Mouse (Mus musculus): ENCODE results near the gene Hsp90ab1. TPM values are rescaled to one million over a fixed set of nuclear protein-coding genes. Genes with fewer than 3 reads are reported as not detected.
A peak's percentile ranks its signal among the peaks of the same experiment; 100 is the strongest.

Gene Hsp90ab1
- polyA plus RNA-seq, 1 experiment from 2014 or later: 1,628 TPM

DNA sequence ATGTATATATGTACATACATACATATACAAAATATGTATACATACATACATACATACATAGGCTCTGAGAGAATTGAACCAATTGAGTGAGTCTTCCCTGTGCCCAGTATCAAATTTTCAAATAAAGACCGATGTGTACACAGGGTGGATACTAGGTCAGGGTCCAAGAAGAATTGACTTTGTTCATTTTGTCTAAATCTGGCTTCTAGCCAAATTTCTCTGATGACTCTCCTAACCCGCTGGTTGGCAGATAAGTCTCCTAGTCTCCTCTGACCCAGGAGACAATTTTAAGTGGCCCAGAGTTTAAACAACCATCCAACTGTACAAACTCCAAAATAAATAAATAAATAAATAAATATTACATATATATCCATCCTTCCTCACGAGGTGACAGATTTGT lies 25.8 kb upstream of the Hsp90ab1 start:
- ATAC-seq (replicated peaks; ENCODE audit: low FRiP score, low TSS enrichment, low read depth) (0 out of 2 replicates have a peak, but pooled peaks have one; percentile 13), DNase-seq (ENCODE audit: low spot score) (no peak)
- Histone ChIP-seq H3K27me3 (replicated peaks; ENCODE audit: control insufficient read depth, insufficient read depth, low read length) (peaks cover 6% of the 10 kb centered on the region; the same call in 1 of the 2 replicates), H3K27ac (ENCODE audit: low read depth) (no peak overlapping the region; the same call in 1 of the 2 replicates), H3K4me3 (ENCODE audit: low read depth, low read length) (no peak overlapping the region; the same call in 1 of the 2 replicates), H3K36me3 (ENCODE audit: control insufficient read depth, insufficient read depth, low read length) (no peaks in the 10 kb centered on the region), H3K4me1 (replicated peaks; ENCODE audit: control insufficient read depth, insufficient read depth, low read length) (peaks cover 56% of the 10 kb centered on the region), H3K9ac (ENCODE audit: low read length) (no peak overlapping the region), H3K9me3 (ENCODE audit: control insufficient read depth, low read length) (no peaks in the 10 kb centered on the region), H3K4me2 (ENCODE audit: low read length) (peak overlapping the region; percentile 61)
- 35% methylated on average over 3 of the region's 3 CpGs for WGBS

DNA sequence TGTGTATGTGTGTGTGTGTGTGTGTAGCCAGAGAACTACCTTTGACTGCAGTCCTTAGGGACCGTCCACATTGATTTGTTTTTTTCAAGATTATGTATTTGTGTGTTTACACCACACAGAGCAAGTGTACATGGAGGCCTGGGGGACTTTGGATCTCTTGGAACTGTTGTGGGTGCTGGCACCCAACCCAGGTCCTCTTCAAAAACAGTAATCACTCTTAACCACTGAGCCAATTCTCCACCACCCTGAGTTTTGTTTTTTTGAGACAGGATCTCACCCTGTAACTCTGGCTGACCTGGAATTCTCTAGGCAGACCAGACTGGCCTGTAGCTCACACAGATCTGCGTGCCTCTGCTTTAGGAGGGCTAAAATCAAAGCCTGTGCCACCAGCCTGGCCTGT lies 25.3 kb upstream of the Hsp90ab1 start:
- H3K27me3 ChIP-seq (replicated peaks; ENCODE audit: control insufficient read depth, insufficient read depth, low read length): peaks cover 6% of the 10 kb centered on the region; the same call in 1 of the 2 replicates
- H3K9me3 ChIP-seq (ENCODE audit: control insufficient read depth, low read length): no peaks in the 10 kb centered on the region
- H3K4me3 ChIP-seq (ENCODE audit: low read depth, low read length): no peak overlapping the region
- no peak overlapping the region for H3K4me2 ChIP-seq (ENCODE audit: low read length)
- ATAC-seq (replicated peaks; ENCODE audit: low FRiP score, low TSS enrichment, low read depth) (no peak), DNase-seq (ENCODE audit: low spot score) (no peak)
- 87% methylated on average over 2 of the region's 2 CpGs for WGBS
- no peak overlapping the region for H3K27ac ChIP-seq (ENCODE audit: low read depth)
- no peaks in the 10 kb centered on the region for H3K36me3 ChIP-seq (ENCODE audit: control insufficient read depth, insufficient read depth, low read length)
- peaks cover 61% of the 10 kb centered on the region for H3K4me1 ChIP-seq (replicated peaks; ENCODE audit: control insufficient read depth, insufficient read depth, low read length)
- no peak overlapping the region for H3K9ac ChIP-seq (ENCODE audit: low read length)

DNA sequence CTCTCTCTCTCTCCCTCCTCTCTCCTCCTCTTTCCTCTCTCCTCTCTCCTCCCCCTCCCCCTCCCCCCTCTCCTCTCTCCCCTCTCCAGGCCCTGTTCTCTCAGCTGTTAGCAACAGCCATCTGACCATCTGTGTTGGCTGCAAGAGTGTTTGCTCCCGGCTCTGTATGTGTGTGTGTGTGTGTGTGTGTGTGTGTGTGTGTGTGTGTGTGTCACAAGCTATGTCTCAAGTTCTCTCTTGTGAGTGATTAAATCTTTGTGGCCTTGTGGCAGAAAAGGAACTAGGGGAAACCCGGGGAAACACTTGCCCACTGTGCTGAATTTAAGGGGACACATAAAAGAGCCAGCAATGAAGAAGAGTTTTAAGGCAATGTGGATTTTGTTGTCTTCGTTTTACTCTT lies 24.7 kb upstream of the Hsp90ab1 start:
- peaks cover 67% of the 10 kb centered on the region for H3K4me1 ChIP-seq (replicated peaks; ENCODE audit: control insufficient read depth, insufficient read depth, low read length)
- H3K36me3 ChIP-seq (ENCODE audit: control insufficient read depth, insufficient read depth, low read length): no peaks in the 10 kb centered on the region
- 34% methylated on average over 3 of the region's 3 CpGs for WGBS
- no peak for ATAC-seq (replicated peaks; ENCODE audit: low FRiP score, low TSS enrichment, low read depth)
- peaks cover 6% of the 10 kb centered on the region; the same call in 1 of the 2 replicates for H3K27me3 ChIP-seq (replicated peaks; ENCODE audit: control insufficient read depth, insufficient read depth, low read length)
- no peak overlapping the region for H3K4me2 ChIP-seq (ENCODE audit: low read length)
- no peak for DNase-seq (ENCODE audit: low spot score)
- H3K9ac ChIP-seq (ENCODE audit: low read length): no peak overlapping the region
- no peak overlapping the region for H3K4me3 ChIP-seq (ENCODE audit: low read depth, low read length)
- no peaks in the 10 kb centered on the region for H3K9me3 ChIP-seq (ENCODE audit: control insufficient read depth, low read length)
- no peak overlapping the region for H3K27ac ChIP-seq (ENCODE audit: low read depth)

DNA sequence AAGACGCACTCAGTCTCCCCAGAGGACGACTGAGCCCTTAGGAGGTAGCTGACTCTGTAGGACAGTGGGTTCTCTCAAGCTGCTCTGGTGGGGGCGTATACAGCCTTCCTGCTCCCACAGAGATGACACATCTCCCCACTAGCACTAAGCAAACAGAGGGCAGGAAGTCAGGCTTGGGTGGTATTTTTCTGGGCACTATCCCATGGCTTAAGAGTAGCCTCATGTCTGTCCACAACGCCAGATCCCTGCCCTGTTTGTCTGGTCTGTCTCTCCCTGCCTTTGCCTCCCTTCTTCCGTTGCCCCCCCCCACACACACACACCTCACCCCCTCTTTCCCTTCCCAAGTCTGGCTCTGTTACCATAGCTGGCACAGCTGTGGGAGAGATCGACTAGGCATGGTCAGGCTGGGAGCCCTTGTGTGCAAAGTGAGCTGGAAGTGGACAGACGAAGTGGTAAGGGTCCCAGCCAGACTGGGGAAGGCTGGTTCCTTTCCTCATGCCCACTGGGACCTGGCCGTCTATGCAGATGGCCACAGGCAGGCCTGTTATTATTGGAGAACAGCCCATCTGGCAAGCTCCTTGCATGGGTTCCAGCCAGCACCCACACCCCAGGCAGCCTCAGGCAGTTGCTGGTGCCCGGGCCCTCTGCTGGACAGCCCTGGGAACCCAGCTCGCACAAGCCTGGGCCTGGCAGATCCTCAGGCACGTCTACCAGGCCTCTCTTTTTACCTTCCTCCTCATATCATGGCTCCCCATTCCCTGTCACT lies 23.7 kb upstream of the Hsp90ab1 start:
- peak; percentile 80 for DNase-seq (ENCODE audit: low spot score)
- peaks cover 70% of the 10 kb centered on the region for H3K4me1 ChIP-seq (replicated peaks; ENCODE audit: control insufficient read depth, insufficient read depth, low read length)
- H3K4me3 ChIP-seq (ENCODE audit: low read depth, low read length): no peak overlapping the region
- whole genome bisulfite sequencing: 46% methylated on average over 11 of the region's 11 CpGs
- H3K36me3 ChIP-seq (ENCODE audit: control insufficient read depth, insufficient read depth, low read length): no peaks in the 10 kb centered on the region
- 0 out of 2 replicates have a peak overlapping the region, but pooled peaks have one; percentile 16 for H3K27ac ChIP-seq (ENCODE audit: low read depth)
- H3K9ac ChIP-seq (ENCODE audit: low read length): no peak overlapping the region
- no peaks in the 10 kb centered on the region for H3K9me3 ChIP-seq (ENCODE audit: control insufficient read depth, low read length)
- peaks cover 6% of the 10 kb centered on the region; the same call in 1 of the 2 replicates for H3K27me3 ChIP-seq (replicated peaks; ENCODE audit: control insufficient read depth, insufficient read depth, low read length)
- 0 out of 2 replicates have a peak, but pooled peaks have one; percentile 33 for ATAC-seq (replicated peaks; ENCODE audit: low FRiP score, low TSS enrichment, low read depth)
- no peak overlapping the region for H3K4me2 ChIP-seq (ENCODE audit: low read length)

DNA sequence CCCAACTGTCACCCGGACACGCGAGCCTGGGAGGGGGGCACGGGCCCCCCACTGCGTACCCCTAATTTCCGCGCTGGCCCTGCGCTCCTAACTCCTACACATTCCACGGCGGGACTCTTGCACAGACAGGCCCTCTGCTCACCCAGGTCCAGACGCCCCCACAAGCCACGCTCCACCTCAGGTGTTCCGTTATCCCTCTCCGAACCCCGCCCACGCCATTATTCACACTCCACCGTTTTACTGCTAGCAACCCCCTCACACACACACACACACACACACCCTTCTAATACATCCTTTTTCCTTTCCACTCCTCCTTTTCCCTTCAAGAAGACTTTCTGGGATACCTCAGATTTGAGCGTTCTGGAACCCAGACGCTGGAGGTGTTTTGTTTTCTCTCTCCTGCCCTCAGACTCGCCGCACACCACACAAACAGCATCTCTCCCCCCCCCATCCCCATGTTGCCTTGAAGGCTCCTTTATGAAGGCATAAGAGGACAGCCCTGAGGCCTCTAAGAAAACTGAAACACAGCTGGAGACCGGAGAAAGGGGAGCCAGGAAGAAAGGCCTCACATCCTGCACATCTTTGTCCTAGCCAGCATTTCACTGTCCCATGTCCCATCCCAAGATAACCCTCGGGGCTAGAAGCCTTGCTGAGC lies 22.8 kb upstream of the Hsp90ab1 start:
- H3K36me3 ChIP-seq (ENCODE audit: control insufficient read depth, insufficient read depth, low read length): no peaks in the 10 kb centered on the region
- peaks cover 6% of the 10 kb centered on the region; the same call in 1 of the 2 replicates for H3K27me3 ChIP-seq (replicated peaks; ENCODE audit: control insufficient read depth, insufficient read depth, low read length)
- H3K27ac ChIP-seq (ENCODE audit: low read depth): 0 out of 2 replicates have a peak overlapping the region, but pooled peaks have one; percentile 22
- whole genome bisulfite sequencing: 8% methylated on average over 23 of the region's 23 CpGs
- no peaks in the 10 kb centered on the region for H3K9me3 ChIP-seq (ENCODE audit: control insufficient read depth, low read length)
- ATAC-seq (replicated peaks; ENCODE audit: low FRiP score, low TSS enrichment, low read depth) (peak; percentile 10; the same call in 1 of the 2 replicates), DNase-seq (ENCODE audit: low spot score) (no peak)
- peak overlapping the region; percentile 51 for H3K4me3 ChIP-seq (ENCODE audit: low read depth, low read length)
- H3K4me2 ChIP-seq (ENCODE audit: low read length): peak overlapping the region; percentile 96
- peak overlapping the region; percentile 59 for H3K9ac ChIP-seq (ENCODE audit: low read length)
- H3K4me1 ChIP-seq (replicated peaks; ENCODE audit: control insufficient read depth, insufficient read depth, low read length): peaks cover 61% of the 10 kb centered on the region

DNA sequence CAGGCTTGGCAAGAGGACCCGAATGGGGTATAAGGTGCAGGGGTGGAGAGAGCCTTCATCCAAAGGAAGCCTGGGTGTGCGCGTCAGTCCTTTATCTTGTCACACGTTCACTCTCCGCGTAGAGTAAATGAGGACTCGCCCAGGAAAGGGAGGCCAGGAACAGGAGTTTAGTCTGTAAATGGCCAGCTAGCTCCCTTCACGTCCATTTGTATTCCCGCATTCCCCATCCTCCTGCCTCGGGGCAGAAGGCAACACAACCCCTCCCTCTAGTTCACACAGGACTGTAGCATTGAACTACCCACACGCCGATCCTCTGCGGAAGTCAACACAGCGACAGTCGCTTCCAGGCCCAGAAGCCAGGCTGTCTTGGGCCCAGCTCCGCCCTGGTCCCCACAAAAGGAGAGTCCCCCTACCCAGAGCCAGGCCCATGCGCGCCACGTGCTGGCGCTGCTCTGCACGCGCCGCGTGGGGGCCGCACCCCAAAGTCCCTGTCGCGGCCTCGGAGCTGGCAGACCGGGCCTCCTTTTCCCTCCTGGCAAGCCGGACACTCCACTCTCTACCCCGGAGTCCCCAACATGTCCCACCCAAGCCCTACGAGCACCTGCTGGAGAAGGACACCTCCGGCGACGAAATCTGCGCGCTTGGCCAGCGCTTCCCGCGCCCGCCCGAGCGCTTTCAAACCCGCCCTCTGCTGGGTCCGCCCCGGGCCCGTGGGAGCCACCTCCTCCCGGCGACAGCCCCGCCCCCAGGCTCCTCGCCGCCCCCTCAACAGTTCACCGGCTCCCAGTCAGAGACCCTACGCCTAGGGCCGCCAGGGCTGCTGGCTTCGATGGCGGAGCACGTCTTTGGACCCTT lies 22.0 kb upstream of the Hsp90ab1 start:
- Histone ChIP-seq H3K36me3 (ENCODE audit: control insufficient read depth, insufficient read depth, low read length) (no peaks in the 10 kb centered on the region), H3K27me3 (replicated peaks; ENCODE audit: control insufficient read depth, insufficient read depth, low read length) (0 out of 2 replicates have a peak, but pooled peaks cover 4% of the 10 kb centered on the region), H3K9me3 (ENCODE audit: control insufficient read depth, low read length) (no peaks in the 10 kb centered on the region), H3K9ac (ENCODE audit: low read length) (peak overlapping the region; percentile 59), H3K4me1 (replicated peaks; ENCODE audit: control insufficient read depth, insufficient read depth, low read length) (peaks cover 60% of the 10 kb centered on the region), H3K4me3 (ENCODE audit: low read depth, low read length) (peak overlapping the region; percentile 51), H3K27ac (ENCODE audit: low read depth) (0 out of 2 replicates have a peak overlapping the region, but pooled peaks have one; percentile 22), H3K4me2 (ENCODE audit: low read length) (peak overlapping the region; percentile 96)
- WGBS: 1% methylated on average over 58 of the region's 58 CpGs
- ATAC-seq (replicated peaks; ENCODE audit: low FRiP score, low TSS enrichment, low read depth): peak; percentile 64
- DNase-seq (ENCODE audit: low spot score): peak; percentile 83

DNA sequence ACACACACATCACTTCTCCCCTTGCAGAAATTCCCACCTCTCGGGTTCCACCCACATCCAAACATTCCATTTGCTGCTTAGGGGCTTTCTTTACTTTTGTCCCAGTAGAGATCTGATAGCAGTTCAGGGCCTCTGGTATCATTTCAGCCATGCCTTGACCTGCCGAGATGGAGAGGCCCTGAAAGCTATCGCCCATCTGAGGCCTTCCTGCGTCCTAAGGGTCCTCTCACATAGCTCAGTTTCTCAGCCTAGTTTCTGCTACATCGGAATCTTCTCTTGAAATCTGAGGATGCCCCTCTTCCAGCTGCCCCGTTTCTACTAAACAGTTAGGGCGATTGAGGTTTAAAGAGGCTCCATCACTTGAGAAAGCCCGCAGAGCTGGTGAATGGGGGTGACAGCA lies 21.1 kb upstream of the Hsp90ab1 start:
- H3K36me3 ChIP-seq (ENCODE audit: control insufficient read depth, insufficient read depth, low read length): no peaks in the 10 kb centered on the region
- no peak for DNase-seq (ENCODE audit: low spot score)
- WGBS: 44% methylated on average over 8 of the region's 8 CpGs
- peak overlapping the region; percentile 51 for H3K4me3 ChIP-seq (ENCODE audit: low read depth, low read length)
- ATAC-seq (replicated peaks; ENCODE audit: low FRiP score, low TSS enrichment, low read depth): no peak
- peaks cover 53% of the 10 kb centered on the region for H3K4me1 ChIP-seq (replicated peaks; ENCODE audit: control insufficient read depth, insufficient read depth, low read length)
- H3K4me2 ChIP-seq (ENCODE audit: low read length): peak overlapping the region; percentile 96
- H3K27ac ChIP-seq (ENCODE audit: low read depth): no peak overlapping the region
- no peaks in the 10 kb centered on the region for H3K9me3 ChIP-seq (ENCODE audit: control insufficient read depth, low read length)
- 0 out of 2 replicates have a peak, but pooled peaks cover 2% of the 10 kb centered on the region for H3K27me3 ChIP-seq (replicated peaks; ENCODE audit: control insufficient read depth, insufficient read depth, low read length)
- no peak overlapping the region for H3K9ac ChIP-seq (ENCODE audit: low read length)

DNA sequence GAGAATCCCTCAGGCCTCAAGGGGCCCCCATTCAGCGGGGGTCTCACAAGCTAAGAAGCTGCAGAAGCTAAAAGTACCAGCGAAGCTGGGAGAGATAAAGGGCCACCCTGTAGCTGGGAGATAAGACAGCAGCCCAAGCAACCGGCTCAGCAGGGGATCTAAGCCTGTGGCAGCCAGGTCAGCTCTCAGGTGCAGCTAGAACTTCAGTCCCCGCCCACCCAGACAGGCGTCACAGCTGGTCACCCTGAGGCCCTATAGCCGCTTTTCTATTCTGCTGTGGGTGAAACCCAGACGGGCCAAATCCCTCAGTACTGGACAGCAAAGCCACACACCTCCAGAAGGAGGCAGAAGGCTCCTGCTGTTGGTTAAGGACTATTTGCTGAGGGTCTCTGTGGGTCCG lies 20.4 kb upstream of the Hsp90ab1 start:
- Histone ChIP-seq H3K9me3 (ENCODE audit: control insufficient read depth, low read length) (no peaks in the 10 kb centered on the region), H3K4me3 (ENCODE audit: low read depth, low read length) (no peak overlapping the region), H3K27me3 (replicated peaks; ENCODE audit: control insufficient read depth, insufficient read depth, low read length) (0 out of 2 replicates have a peak, but pooled peaks cover 2% of the 10 kb centered on the region), H3K36me3 (ENCODE audit: control insufficient read depth, insufficient read depth, low read length) (0 out of 2 replicates have a peak, but pooled peaks cover under 1% of the 10 kb centered on the region), H3K9ac (ENCODE audit: low read length) (no peak overlapping the region), H3K4me2 (ENCODE audit: low read length) (peak overlapping the region; percentile 96), H3K27ac (ENCODE audit: low read depth) (no peak overlapping the region), H3K4me1 (replicated peaks; ENCODE audit: control insufficient read depth, insufficient read depth, low read length) (peaks cover 52% of the 10 kb centered on the region)
- DNase-seq (ENCODE audit: low spot score): no peak
- WGBS: 43% methylated on average over 8 of the region's 8 CpGs
- no peak for ATAC-seq (replicated peaks; ENCODE audit: low FRiP score, low TSS enrichment, low read depth)
